Mouse (Mus musculus): ENCODE measurements at regions not wholly inside any gene's neighbourhood (a gene's known extent, or its start where the extent isn't known, plus 50 kb on each side); places are given as distances from the start of the nearest gene placed in this dataset.

GRCm38 (mm10) chr4:114684844-114685382 lies 136.6 kb upstream of the Gm12830 start:
- Histone ChIP-seq H3K27me3 (replicated peaks) (peaks cover 4% of the 10 kb centered on the region), H3K4me3 (replicated peaks) (no peak overlapping the region), H3K36me3 (replicated peaks; ENCODE audit: low read length) (no peaks in the 10 kb centered on the region), H3K9me3 (no peaks in the 10 kb centered on the region), H3K4me1 (peaks cover 40% of the 10 kb centered on the region)
- TF ChIP-seq FLI1 (IDR thresholded peaks at IDR 0.05; ENCODE audit: low read length) (no peak), GATA1 (IDR thresholded peaks at IDR 0.05; ENCODE audit: borderline replicate concordance, low read length) (no peak)

- no peaks in the 10 kb centered on the region for H3K9me3 ChIP-seq
Observed at GRCm38 (mm10) chr4:114685454-114685853, 136.1 kb upstream of the Gm12830 start.

GRCm38 (mm10) chr4:114686091-114686490 lies 135.4 kb upstream of the Gm12830 start:
- Histone ChIP-seq H3K9me3 (no peaks in the 10 kb centered on the region), H3K27me3 (replicated peaks) (peaks cover 7% of the 10 kb centered on the region), H3K36me3 (replicated peaks; ENCODE audit: low read length) (no peaks in the 10 kb centered on the region), H3K4me3 (replicated peaks) (no peak overlapping the region), H3K4me1 (peaks cover 40% of the 10 kb centered on the region)
- TF ChIP-seq FLI1 (IDR thresholded peaks at IDR 0.05; ENCODE audit: low read length): no peak
- no peak for TF ChIP-seq GATA1 (IDR thresholded peaks at IDR 0.05; ENCODE audit: borderline replicate concordance, low read length)

More at GRCm38 (mm10) chr4:114685454-114685853, 136.1 kb upstream of the Gm12830 start:
- Histone ChIP-seq H3K36me3 (replicated peaks; ENCODE audit: low read length) (no peaks in the 10 kb centered on the region), H3K4me1 (peaks cover 40% of the 10 kb centered on the region), H3K27me3 (replicated peaks) (peaks cover 4% of the 10 kb centered on the region), H3K4me3 (replicated peaks) (peak overlapping the region; percentile 80)
- TF ChIP-seq FLI1 (IDR thresholded peaks at IDR 0.05; ENCODE audit: low read length) (no peak), GATA1 (IDR thresholded peaks at IDR 0.05; ENCODE audit: borderline replicate concordance, low read length) (no peak)

DNA sequence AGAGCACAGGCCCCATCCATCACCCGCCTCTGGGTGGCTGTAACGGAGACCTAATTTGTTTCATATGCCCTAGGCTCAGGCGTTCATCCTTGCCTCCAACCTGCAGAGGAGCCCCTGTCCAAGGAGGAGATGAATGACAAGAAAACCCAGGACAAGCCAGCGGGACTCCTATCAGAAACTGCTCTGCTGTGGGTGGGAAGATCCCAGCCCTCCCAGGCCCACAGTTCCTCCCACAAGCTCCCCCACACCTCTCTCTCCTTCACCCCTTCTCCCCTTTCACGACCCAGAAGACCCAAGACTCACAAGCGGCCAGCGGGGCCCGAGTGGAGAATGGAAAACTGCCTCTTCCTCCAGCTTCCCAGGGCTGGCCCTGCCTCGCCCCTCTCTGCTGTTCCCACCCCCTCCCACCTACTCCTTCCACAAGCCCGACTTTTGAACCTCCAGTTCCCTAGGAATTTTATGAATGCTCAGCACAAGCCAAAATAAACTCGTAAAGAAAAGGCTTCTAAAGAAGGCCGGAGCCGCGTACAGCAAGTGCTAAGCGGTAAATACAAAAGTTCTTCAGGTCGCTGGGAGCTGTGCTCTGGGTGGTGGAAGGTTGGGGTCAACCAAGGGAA lies 133.1 kb upstream of the Gm12830 start:
- Histone ChIP-seq H3K27me3 (replicated peaks) (peaks cover 14% of the 10 kb centered on the region), H3K4me1 (peaks cover 27% of the 10 kb centered on the region)
- no peak for TF ChIP-seq FLI1 (IDR thresholded peaks at IDR 0.05; ENCODE audit: low read length)
- no peak for TF ChIP-seq GATA1 (IDR thresholded peaks at IDR 0.05; ENCODE audit: borderline replicate concordance, low read length)

GRCm38 (mm10) chr4:114688973-114689371 lies 132.6 kb upstream of the Gm12830 start:
- Histone ChIP-seq H3K27me3 (replicated peaks) (peaks cover 16% of the 10 kb centered on the region), H3K9me3 (no peaks in the 10 kb centered on the region), H3K4me1 (peaks cover 28% of the 10 kb centered on the region), H3K36me3 (replicated peaks; ENCODE audit: low read length) (no peaks in the 10 kb centered on the region), H3K4me3 (replicated peaks) (no peak overlapping the region)
- no peak for TF ChIP-seq FLI1 (IDR thresholded peaks at IDR 0.05; ENCODE audit: low read length)
- TF ChIP-seq GATA1 (IDR thresholded peaks at IDR 0.05; ENCODE audit: borderline replicate concordance, low read length): no peak

More for the DNA sequence above, 133.1 kb upstream of the Gm12830 start:
- Histone ChIP-seq H3K36me3 (replicated peaks; ENCODE audit: low read length) (no peaks in the 10 kb centered on the region), H3K4me3 (replicated peaks) (no peak overlapping the region), H3K9me3 (no peaks in the 10 kb centered on the region)

GRCm38 (mm10) chr4:114705586-114705985 lies 115.9 kb upstream of the Gm12830 start:
- peaks cover 31% of the 10 kb centered on the region for H3K27me3 ChIP-seq (replicated peaks)
- H3K9me3 ChIP-seq: no peaks in the 10 kb centered on the region
- H3K4me3 ChIP-seq (replicated peaks): no peak overlapping the region
- no peaks in the 10 kb centered on the region for H3K36me3 ChIP-seq (replicated peaks; ENCODE audit: low read length)
- peaks cover 8% of the 10 kb centered on the region; the same call in 1 of the 2 replicates for H3K4me1 ChIP-seq
- TF ChIP-seq GATA1 (IDR thresholded peaks at IDR 0.05; ENCODE audit: borderline replicate concordance, low read length): no peak
- TF ChIP-seq FLI1 (IDR thresholded peaks at IDR 0.05; ENCODE audit: low read length): no peak

GRCm38 (mm10) chr4:114710182-114710909 lies 111.2 kb upstream of the Gm12830 start:
- TF ChIP-seq FLI1 (IDR thresholded peaks at IDR 0.05; ENCODE audit: low read length): no peak
- TF ChIP-seq GATA1 (IDR thresholded peaks at IDR 0.05; ENCODE audit: borderline replicate concordance, low read length): no peak
- Histone ChIP-seq H3K4me3 (replicated peaks) (no peak overlapping the region), H3K4me1 (peaks cover 18% of the 10 kb centered on the region), H3K27me3 (replicated peaks) (peaks cover 17% of the 10 kb centered on the region), H3K9me3 (no peaks in the 10 kb centered on the region), H3K36me3 (replicated peaks; ENCODE audit: low read length) (no peaks in the 10 kb centered on the region)

DNA sequence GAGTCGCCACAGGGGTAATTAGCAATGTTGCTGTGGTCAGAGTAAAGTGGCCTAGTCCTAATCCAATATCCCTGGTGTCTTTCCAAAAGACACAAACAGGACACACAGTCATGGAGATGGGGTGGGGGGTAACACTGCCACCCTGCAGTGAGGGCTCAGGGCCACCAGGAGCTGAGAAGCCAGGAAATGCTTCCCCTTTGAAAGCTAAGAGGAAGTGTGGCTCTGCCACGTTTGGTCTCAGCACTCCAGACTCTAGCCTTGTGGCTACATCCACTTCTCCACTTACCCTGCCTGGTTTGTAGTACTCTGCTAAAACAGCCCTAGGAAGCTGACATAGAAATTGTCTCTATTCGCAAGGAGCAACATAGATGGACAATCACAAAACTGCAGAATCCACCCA lies 110.4 kb upstream of the Gm12830 start:
- TF ChIP-seq FLI1 (IDR thresholded peaks at IDR 0.05; ENCODE audit: low read length) (no peak), GATA1 (IDR thresholded peaks at IDR 0.05; ENCODE audit: borderline replicate concordance, low read length) (no peak)
- Histone ChIP-seq H3K9me3 (no peaks in the 10 kb centered on the region), H3K36me3 (replicated peaks; ENCODE audit: low read length) (no peaks in the 10 kb centered on the region), H3K4me3 (replicated peaks) (no peak overlapping the region), H3K4me1 (peaks cover 18% of the 10 kb centered on the region), H3K27me3 (replicated peaks) (peaks cover 17% of the 10 kb centered on the region)

- H3K4me1 ChIP-seq: peaks cover 18% of the 10 kb centered on the region
- H3K36me3 ChIP-seq (replicated peaks; ENCODE audit: low read length): no peaks in the 10 kb centered on the region
- H3K27me3 ChIP-seq (replicated peaks): peaks cover 14% of the 10 kb centered on the region
- no peak for TF ChIP-seq FLI1 (IDR thresholded peaks at IDR 0.05; ENCODE audit: low read length)
- TF ChIP-seq GATA1 (IDR thresholded peaks at IDR 0.05; ENCODE audit: borderline replicate concordance, low read length): no peak
- H3K4me3 ChIP-seq (replicated peaks): no peak overlapping the region
- peaks cover 5% of the 10 kb centered on the region for H3K9me3 ChIP-seq
Observed at GRCm38 (mm10) chr4:114712005-114712665, 109.4 kb upstream of the Gm12830 start.
